Comparison of ENCODE assay signal across 8 mouse cellular contexts in genomic region chr5:35177332-35177731, GRCm38 (mm10).
A peak's percentile ranks its signal among the peaks of the same experiment; 100 is the strongest.
DNase-seq lines count a peak whose midpoint lies in the region; ATAC-seq and TF ChIP-seq lines count a peak whose summit lies in the region.

No protein-coding gene starts in this region.

- peak; percentile 58 for TF ChIP-seq CTCF in intestine, postnatal 0 days (IDR thresholded peaks at IDR 0.05; ENCODE audit: low read depth)

- H3K4me2 ChIP-seq in intestine, postnatal 0 days (replicated peaks; ENCODE audit: low read depth), result no peak overlapping the region
- no peak overlapping the region for H3K4me2 ChIP-seq in intestine, embryonic 16.5 days (ENCODE audit: low read depth, low read length)
- no peak overlapping the region for H3K4me2 ChIP-seq in kidney, embryonic 16.5 days (replicated peaks; ENCODE audit: low read depth, low read length)
- H3K4me2 ChIP-seq in forebrain, embryonic 16.5 days (ENCODE audit: low read length), result no peak overlapping the region

- no peaks in the 10 kb centered on the region for H3K4me1 ChIP-seq in intestine, postnatal 0 days (replicated peaks; ENCODE audit: control insufficient read depth, insufficient read depth, low read length)
- no peaks in the 10 kb centered on the region for H3K4me1 ChIP-seq in intestine, embryonic 16.5 days (ENCODE audit: control insufficient read depth, insufficient read depth, low read length)
- H3K4me1 ChIP-seq in kidney, embryonic 16.5 days (ENCODE audit: insufficient read depth, low read length), result no peaks in the 10 kb centered on the region
- no peaks in the 10 kb centered on the region for H3K4me1 ChIP-seq in forebrain, embryonic 16.5 days (replicated peaks; ENCODE audit: control insufficient read depth, insufficient read depth, low read length)

- no peaks in the 10 kb centered on the region for H3K9me3 ChIP-seq in intestine, postnatal 0 days (ENCODE audit: control insufficient read depth)
- H3K9me3 ChIP-seq in intestine, embryonic 16.5 days (ENCODE audit: control insufficient read depth, low read length), result no peaks in the 10 kb centered on the region
- no peaks in the 10 kb centered on the region for H3K9me3 ChIP-seq in kidney, embryonic 16.5 days (ENCODE audit: low read length)
- no peaks in the 10 kb centered on the region for H3K9me3 ChIP-seq in forebrain, embryonic 16.5 days (ENCODE audit: control insufficient read depth, low read length)

- H3K36me3 ChIP-seq in intestine, postnatal 0 days (ENCODE audit: control insufficient read depth, insufficient read depth), result no peaks in the 10 kb centered on the region
- H3K36me3 ChIP-seq in intestine, embryonic 16.5 days (ENCODE audit: control insufficient read depth, insufficient read depth, low read length), result no peaks in the 10 kb centered on the region
- no peaks in the 10 kb centered on the region for H3K36me3 ChIP-seq in kidney, embryonic 16.5 days (ENCODE audit: insufficient read depth, low read length)
- H3K36me3 ChIP-seq in forebrain, embryonic 16.5 days (ENCODE audit: control insufficient read depth, insufficient read depth), result no peaks in the 10 kb centered on the region

- peak; percentile 22 for DNase-seq in CD4-positive helper T cell, adult 2 months (ENCODE audit: low read depth, low spot score)
- DNase-seq in NIH3T3 (ENCODE audit: low read depth), result peak; percentile 13
- no peak for DNase-seq in heart, postnatal 4 days

- H3K27me3 ChIP-seq in intestine, postnatal 0 days (replicated peaks; ENCODE audit: control insufficient read depth, insufficient read depth, low read length), result no peaks in the 10 kb centered on the region
- H3K27me3 ChIP-seq in intestine, embryonic 16.5 days (replicated peaks; ENCODE audit: control insufficient read depth, insufficient read depth, low read length), result no peaks in the 10 kb centered on the region
- H3K27me3 ChIP-seq in kidney, embryonic 16.5 days (ENCODE audit: insufficient read depth, low read length), result no peaks in the 10 kb centered on the region
- H3K27me3 ChIP-seq in forebrain, embryonic 16.5 days (replicated peaks; ENCODE audit: control insufficient read depth, insufficient read depth, low read length), result no peaks in the 10 kb centered on the region

- ATAC-seq in intestine, postnatal 0 days, result no peak
- ATAC-seq in intestine, embryonic 16.5 days, result no peak
- peak; percentile 27; the same call in 1 of the 2 replicates for ATAC-seq in kidney, embryonic 16.5 days (ENCODE audit: low FRiP score, low TSS enrichment)
- ATAC-seq in megakaryocyte, adult 5-6 weeks (ENCODE audit: poor library complexity, severe bottlenecking), result no peak
- no peak for ATAC-seq in forebrain, embryonic 16.5 days

- no peak overlapping the region for H3K9ac ChIP-seq in intestine, postnatal 0 days (ENCODE audit: low read depth, low read length)
- no peak overlapping the region for H3K9ac ChIP-seq in intestine, embryonic 16.5 days (ENCODE audit: low read depth, low read length)
- H3K9ac ChIP-seq in kidney, embryonic 16.5 days (replicated peaks; ENCODE audit: low read length), result no peak overlapping the region
- no peak overlapping the region for H3K9ac ChIP-seq in forebrain, embryonic 16.5 days (replicated peaks; ENCODE audit: low read depth, low read length)

- H3K27ac ChIP-seq in intestine, postnatal 0 days (ENCODE audit: low read depth, low read length), result no peak overlapping the region
- no peak overlapping the region for H3K27ac ChIP-seq in intestine, embryonic 16.5 days (ENCODE audit: low read length)
- no peak overlapping the region for H3K27ac ChIP-seq in kidney, embryonic 16.5 days (ENCODE audit: low read length)
- no peak overlapping the region for H3K27ac ChIP-seq in forebrain, embryonic 16.5 days (ENCODE audit: low read length)

- no peak overlapping the region for H3K4me3 ChIP-seq in intestine, postnatal 0 days (ENCODE audit: low read depth, low read length)
- no peak overlapping the region for H3K4me3 ChIP-seq in intestine, embryonic 16.5 days (ENCODE audit: low read length)
- no peak overlapping the region for H3K4me3 ChIP-seq in kidney, embryonic 16.5 days (ENCODE audit: low read length)
- H3K4me3 ChIP-seq in forebrain, embryonic 16.5 days (replicated peaks; ENCODE audit: low read length), result no peak overlapping the region

- 63% methylated on average over 4 of the region's 4 CpGs for WGBS in intestine, postnatal 0 days
- 61% methylated on average over 4 of the region's 4 CpGs for WGBS in intestine, embryonic 16.5 days
- 66% methylated on average over 4 of the region's 4 CpGs for WGBS in kidney, embryonic 16.5 days
- WGBS in forebrain, embryonic 16.5 days, result 68% methylated on average over 4 of the region's 4 CpGs
